Mouse (Mus musculus) thymus, postnatal 10 days (tissue): Measurements from ENCODE around the gene Slc2a9.

ENCODE experiments used
- DNase-seq, 2 experiments: peaks; one replicate each; pipeline ENCODE4 v3.0.0; 2021; ENCODE audit warnings: low spot score in 2 of 2

Gene Slc2a9

DNA sequence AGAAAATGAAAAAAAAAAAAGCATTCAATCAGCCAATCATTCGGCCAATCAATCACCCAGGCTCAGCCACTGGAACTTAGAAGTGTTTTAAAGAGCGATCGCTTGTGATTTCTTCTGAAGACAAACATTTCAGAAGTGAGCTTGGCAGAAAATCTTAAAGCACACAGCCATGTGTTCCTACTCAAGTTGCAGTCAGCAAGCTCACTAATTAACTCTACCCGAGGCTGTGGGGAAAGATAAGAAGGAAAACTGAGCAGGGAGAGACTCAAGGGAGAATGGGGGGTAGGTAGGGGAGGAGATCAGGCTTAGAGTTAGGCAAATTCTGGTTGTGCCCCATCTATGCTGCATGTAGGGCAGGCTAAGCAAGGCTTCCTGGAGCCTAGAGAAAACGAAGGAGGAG lies 130.6 kb downstream of the Slc2a9 start:
- no peak for DNase-seq

DNA sequence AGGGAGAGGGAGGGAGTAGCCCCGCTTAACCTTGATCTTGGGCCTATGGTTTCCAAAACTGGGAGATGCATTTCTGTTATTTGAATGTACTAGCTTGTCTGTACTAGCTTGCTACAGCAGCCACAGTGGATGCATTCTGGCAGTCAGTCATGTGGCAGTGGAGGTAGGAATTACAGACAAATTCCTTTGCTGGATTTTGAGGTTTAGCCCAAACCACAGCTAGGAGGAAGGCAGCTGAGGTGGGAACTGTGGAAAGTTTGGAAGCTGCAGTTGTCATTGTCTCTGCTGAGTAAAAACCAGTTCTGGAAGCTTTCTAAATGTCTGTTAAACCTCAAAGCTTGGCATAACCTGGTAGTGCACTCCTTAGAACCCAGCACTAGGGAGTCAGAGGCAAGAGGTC lies 131.6 kb downstream of the Slc2a9 start:
- DNase-seq: no peak

DNA sequence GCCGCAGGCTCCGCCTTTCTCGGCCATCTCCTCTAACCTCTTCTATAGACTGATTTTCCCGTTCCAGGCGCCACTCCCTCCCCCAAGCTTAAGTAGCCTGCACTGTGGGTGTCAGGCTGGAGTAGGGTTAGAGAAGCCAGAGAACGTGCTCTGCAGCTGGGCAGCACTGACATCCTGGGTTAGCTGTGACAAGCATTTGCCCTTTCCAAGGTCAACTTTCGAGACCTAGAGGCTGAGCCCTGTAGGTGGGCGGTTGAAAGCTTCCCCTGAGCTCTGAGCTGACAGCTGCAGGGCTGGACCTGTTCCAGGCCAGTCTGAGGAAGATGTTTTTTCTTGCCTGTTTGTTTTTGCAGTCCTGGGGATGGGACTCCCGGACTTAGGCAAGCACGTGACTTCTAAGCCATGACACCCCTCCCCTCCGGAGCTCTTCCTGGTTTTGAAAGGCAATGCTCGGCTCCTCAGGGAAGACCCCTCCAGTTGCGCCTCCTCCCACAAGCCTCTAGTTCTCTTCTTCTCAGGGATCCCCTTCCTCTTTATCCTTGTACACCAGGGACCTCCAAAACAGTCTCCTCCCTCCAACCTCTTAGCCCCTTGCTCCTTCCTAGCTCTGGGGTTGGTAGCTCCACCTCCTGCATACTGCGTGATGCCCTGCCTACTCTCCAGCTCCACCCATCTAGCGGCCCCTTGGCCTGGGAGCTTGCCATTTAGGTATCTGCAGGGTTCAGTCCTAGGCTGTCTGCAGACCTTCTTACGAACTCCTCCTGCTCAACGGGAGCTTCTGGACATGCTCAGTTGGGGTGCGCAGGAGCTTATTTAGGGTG lies 136.1 kb downstream of the Slc2a9 start:
- DNase-seq: peak in 1 of 2 experiments; percentile 5

DNA sequence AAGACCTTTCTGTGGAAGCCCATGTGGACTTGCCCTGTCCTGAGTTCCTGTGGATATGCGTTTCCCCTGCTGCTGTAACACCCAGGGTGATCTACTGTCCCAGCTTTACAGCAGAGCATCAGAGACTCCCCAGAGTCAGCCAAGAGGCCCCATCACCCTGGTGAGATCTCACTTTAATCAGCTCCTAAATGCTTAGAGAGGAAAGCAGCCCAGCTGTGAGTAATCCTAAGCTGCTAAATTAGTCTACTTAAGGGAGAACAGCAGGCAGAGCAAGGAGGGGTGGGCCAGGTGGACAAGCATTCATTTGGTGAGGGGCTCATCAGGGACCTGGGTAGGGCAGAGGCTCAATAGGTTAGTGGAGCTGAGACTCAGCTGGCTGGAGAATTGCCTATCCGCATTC lies 137.4 kb downstream of the Slc2a9 start:
- DNase-seq: no peak

DNA sequence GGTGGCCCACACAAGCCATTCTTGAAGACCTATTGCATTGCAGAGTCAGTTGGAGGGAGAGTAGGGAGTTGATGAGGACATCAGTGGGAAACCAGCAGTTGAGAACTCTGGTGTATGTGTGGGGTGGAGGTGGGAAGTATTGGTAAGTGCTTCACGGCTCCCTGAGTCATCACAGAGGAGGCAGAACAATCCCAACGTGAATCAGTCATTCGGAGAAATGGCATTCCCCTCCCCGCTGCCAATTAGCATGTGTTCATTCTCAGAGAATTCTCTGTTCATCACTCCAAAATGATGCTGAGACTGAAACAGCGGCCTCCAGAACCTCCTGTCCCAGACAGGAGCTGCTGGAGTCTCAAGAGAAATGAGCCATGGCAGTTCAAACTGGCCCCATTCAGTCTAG lies 138.5 kb downstream of the Slc2a9 start:
- DNase-seq: no peak

DNA sequence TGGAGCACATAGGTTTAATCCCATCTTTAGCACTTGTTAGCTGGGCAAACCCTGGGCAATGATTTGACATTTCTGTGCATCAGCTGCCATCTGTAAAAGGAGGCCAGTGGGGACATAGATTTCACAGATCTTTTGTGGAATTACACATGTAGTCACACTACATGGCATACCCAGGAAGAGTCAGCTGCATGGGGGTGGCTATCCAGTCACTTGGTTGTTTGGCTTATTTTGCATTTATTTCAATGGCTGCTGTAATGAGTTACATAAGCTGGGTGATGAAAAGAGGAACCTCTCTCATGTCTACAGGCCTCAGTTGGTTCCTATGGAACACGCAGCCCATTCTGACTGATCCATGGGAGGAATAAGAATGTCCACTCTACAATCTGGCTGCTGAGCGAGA lies 143.2 kb downstream of the Slc2a9 start:
- no peak for DNase-seq

DNA sequence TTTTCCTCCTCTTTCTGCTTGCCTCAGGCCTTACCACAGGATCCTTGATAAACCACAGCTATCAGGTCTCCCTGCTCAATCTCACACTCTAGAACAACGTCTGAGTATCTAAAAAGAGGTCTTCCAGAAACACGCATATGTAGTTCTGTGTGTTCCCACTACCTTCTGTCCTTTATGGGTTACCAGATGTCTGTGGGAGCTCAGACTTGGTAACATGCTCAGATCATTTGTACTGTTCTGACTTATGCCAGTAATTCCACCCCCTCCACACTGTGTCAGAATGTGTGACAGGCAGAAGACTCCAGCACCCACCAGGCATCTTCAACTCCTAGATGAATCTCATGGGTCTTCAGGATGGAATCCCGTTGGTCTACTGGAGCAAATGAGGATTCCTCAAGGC lies 146.0 kb downstream of the Slc2a9 start:
- no peak for DNase-seq

DNA sequence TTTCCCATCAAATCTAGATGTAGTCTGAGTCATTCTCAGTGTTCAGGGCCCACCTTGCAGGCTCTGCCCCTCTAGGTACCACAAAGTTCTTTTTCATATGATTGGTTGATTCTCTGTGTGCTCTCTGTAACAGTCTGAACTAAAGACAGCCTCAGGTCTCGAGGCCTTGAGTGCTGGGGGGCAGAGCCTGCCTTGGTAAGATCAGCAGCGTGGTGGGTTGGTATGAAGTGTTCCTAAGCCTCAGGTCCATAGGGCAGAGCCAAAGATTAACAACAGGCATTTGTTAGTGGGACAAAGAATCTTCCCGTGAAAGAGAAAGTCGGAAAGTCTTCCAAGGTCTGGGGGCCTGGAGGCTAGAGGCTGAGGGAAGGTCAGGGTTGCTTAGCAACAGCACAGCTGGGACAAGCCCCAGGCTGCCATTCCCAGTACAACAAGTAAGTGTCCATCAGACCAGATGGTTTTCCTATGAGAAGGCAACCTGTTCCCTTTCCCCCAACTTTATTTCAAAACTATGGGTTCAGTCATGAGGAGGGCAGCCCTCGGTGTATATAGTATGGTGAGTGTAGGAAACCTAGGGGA lies 152.5 kb downstream of the Slc2a9 start:
- no peak for DNase-seq

DNA sequence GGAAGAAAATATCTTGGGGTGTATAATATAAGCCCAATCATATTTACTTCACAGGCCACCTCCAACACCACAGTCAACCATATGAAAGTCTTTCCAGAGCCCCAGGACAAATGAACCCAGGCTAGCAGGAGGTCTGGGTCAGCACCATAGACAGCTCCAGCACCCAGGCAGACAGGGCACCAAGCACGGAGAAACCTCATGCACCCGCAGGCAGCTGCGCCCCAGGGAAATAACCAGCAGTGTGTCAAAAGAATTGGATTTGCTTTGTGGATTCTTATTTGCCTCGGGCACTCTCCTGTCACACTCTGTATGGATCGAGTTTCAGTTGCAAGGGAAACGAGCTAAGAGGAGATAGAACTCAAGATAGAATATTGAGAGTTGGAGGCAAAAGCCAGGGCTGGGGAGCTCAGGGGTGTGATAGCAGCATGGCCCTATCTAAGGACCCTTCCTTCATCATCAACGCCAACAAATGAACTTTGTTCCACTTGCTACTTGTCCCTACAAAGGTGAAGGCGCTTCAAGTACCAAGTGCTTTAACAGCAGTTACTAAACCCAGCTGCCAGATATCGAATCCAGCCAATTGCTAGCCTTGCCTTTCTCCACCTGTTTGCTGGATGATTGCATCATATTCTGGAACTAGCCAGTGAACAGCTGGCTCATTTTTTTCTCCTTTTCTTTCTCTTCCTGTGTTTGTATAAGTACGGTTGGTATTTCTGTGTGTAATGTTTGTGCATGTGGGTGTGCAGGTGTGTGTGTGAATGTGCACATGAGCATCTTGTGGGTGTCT lies 156.1 kb downstream of the Slc2a9 start:
- DNase-seq: peak in 1 of 2 experiments; percentile 8

DNA sequence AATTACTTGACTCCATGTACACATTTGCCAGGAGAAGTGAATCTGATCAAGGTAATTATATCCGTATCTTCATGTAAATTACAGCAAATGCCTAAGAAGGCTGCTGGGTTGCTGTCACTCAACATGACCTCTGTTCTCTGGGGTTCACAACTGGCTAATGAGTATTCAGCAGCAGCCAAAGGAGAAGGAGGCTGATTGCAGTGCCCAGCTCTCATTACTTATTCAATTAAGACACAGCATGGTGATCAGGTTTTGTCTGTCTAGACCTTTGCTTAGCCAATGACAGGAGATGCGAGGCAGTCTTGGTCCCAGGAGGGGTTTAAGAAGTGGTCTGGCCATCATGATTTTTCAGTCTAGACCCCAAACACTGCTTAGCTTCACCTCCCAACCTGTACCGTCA lies 159.8 kb downstream of the Slc2a9 start:
- DNase-seq: no peak

DNA sequence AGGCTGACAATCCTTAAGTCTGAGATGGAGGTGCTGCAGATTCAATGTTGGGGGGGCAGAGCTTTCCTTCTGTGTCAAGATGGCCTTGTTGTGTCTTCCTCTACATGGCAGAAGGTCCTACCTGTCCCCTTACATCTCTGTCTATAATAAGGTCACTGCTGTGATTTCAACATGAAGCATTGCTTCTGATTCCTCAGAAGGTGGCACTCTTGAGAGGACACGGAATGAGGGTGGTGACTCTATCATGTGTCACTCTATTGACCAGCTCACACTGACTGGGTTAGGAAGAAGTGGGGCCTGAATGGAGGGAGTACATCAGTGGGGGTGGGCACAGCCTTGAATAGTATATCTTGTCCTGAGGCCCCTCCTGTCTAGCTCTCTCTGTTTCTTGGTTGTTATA lies 168.4 kb downstream of the Slc2a9 start:
- DNase-seq: no peak

DNA sequence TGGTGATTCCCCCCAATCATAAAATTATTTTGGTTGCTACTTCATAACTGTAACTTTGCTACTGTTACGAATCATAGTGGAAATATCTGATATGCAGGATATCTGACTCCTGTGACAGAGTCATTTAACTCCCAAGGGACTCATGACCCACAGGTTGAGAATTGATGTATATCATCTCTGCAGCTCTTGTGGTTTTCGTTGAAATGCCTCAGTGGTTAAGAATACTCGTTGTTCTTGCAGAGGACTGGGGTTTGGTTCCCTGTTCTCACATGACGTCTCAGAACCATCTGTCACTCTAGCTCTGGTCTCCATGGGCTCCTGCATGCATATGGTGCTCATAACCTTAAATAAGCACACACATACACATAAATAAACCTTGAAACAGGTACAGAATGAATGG lies 169.6 kb downstream of the Slc2a9 start:
- no peak for DNase-seq

DNA sequence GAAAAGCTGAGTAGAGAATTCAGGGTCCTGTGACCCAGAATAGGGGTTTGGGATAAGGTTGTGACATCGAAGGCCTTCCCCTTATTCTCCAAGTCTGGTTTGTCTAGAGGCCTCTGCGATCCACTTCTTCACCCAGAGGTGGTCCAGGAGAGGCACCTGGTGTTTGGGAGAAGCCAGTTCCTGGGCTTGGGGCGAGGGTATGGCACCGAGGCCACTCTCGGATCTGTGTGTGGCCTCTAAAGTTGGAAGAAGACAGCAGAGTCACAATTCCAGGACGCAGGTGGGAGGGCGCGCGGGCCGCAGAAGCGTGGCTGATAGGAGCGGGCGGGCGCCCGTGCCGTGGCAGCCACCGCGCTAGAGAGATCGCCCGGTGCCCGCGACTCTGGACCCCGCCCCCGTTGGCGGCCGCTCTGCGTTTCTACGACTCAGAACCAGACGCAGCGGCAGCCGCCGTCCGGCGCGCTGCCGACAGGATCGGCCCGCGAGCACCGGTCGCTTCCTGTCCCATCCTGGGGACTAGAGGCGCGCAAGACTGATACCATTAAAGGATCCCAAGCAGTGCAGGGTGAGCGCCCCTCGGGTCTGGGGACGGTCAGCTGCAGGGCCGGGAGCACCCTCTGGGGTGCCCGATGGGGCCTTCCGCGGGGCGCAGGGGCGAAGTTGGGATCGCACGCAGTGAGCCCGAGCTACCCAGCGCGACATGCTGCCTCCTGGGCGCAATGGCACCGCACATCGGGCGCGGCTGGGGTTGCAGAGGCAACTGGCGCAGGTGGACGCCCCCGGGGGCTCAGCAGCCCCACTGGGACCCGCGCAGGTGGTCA lies 183.8 kb downstream of the Slc2a9 start, which contains the start of gene Drd5:
Gene Drd5, plus strand, starts transcription at position 402 of the 821 bp plus-strand sequence.
- no peak for DNase-seq

DNA sequence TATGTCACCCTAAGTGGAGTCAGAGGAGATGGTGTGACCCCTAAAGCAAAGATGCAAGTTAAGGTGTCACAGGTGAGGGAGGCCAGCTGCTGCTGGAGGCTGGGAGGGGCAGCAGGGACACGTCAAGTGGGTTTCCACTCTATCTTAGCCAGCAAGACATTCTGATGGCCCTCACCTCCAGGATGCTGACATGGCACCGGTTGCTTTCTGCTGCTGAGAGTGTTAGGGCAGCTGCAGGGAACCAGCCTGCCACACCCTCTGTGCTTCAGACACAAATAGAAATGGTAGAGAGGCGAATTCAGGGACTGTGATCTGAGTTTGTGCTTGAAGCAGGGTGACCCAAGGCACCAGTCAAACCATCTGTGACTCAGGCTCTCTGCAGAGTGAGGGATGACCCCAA lies 193.1 kb downstream of the Slc2a9 start:
- DNase-seq: no peak

DNA sequence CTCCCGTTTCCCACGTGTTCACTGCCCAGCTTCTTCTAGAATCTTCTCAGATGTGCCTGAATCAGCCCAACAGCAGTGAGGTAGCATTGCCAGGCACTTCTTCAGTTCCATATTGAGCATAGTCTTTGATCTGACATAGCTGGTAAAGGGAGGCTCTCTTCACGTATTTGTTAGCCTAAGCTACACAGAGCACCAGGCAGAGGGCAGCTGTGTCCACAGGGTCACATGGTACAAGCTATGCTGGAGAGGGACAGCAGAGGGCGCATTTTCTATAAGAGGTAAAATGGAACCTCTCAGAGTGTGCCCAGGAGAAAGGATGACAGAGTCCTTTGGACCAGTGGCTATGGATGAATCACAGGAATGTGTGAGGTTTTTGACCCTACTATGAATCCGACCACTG lies 194.1 kb downstream of the Slc2a9 start:
- peak; percentile 27 to 55 for DNase-seq

DNA sequence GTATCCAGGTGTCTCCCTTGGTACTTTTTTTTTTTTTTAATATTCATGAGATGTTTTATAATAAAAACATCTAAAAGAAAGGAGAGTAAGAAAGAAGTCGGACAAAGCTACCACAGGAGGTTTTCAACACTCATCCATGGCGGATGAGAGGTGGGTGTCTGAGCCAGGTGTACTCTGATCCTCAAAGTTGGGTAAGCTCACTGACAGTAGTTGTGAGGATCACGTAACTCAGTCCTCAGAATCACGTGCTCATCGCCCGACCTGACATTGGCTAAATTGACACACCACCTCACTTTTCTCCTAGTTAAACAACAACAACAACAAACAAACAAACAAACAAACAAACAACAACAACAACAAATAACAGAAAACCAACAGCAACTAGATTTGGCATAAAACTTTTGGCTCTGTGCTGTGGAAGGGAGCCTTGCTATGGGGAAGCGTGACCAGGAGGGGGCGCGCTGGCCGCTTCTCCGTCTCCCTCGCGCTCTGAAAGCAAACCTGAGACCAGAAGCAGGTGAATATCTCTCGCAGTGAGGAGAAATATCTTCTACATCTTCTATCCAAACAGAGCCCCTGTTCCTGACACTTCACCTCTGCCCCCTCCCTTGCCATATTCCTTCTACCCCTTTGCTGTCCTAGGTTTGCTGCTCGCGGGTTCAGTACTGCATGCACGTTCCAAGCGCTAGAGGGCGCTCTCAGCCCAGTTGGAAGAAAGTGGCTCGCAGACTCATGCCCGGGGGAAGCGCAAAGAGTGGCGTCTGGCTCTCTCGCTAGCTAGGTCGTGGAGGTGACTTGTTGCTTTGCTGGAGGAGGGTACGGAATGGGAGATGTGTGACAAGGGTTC lies 195.5 kb downstream of the Slc2a9 start:
- peak; percentile 60 to 87 for DNase-seq

DNA sequence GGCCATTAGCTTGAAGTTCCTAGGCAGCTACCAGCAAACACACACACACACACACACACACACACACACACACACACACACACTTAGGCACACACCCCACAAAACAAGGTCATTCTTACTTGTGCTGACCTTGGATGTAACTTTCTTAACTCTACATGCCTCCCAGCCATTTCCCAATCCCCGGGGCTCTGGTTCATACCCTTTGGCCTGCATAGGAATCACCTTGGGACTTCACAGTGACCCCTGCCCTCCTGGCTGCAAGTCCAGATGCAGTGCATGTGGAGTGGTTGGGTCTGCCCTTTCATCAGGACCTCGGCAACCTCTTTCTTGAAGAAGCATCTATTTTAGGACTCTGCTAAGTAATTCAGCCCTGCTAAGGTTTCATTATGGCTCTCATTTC lies 197.7 kb downstream of the Slc2a9 start:
- no peak for DNase-seq

DNA sequence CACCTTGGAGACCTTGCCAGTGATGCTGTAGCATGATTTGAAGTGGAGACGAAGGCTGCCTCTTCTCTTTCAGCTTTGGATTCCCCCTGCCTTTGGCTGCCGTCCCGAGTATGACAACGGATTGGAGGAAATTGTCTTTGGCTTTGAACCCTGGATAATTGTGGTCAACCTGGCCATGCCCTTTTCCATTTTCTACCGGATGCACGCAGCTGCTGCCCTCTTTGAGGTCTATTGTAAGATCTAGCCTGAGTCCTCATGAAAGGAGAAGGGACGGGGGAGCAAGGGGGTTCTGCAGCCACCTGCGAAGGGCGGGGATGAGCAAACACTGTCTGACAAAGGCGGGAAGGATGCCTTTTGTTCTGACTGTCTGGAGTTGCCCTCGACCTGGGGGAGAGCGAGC lies 200.3 kb downstream of the Slc2a9 start:
- DNase-seq: no peak

DNA sequence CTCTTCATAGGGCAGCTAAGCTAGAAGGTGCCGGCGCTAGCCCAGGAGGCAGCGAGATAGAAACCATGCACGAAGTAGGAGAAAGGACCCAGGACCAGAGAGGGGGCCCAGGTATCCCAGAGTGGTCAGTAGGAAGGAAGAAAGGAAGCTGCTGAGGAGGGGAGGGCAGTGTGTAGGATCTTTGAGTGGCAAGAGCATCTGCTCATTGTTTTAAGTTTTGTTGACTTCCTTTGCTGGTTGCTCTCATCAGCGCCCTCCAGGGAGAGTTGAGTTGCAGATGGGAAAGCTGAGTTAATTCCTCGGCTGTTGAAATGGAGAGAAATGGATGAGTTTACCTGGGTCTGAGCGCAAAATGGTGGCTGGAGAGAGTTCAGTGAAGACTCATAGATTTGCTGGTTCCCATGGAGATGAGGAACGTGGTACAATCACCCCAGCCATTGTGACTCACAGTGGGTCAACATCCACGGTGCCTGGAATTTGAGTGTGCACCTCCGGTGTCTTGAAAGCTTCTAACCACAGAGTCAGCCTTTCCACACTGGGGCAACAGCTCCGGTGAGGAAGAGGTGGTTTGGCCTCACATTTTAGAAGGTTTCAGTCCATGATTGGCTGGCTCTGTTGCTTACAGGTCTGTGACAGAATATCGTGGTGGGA lies 201.1 kb downstream of the Slc2a9 start:
- DNase-seq: no peak
